Mouse (Mus musculus) testis, postnatal 14 days (tissue): ENCODE measurements around the gene Kazn.

Source experiments
- DNase-seq: peaks from one replicate; pipeline ENCODE4 v3.0.0; 2021; ENCODE audit warnings: low spot score

Kazn gene

GRCm38 (mm10) chr4:142055600-142055999 lies 183.6 kb downstream of the Kazn start:
- no peak for DNase-seq

- no peak for DNase-seq
Observed at GRCm38 (mm10) chr4:142054580-142054979, 184.6 kb downstream of the Kazn start.

- no peak for DNase-seq
Observed at GRCm38 (mm10) chr4:142053661-142054448, 185.3 kb downstream of the Kazn start.

GRCm38 (mm10) chr4:142053261-142053660 lies 185.9 kb downstream of the Kazn start:
- DNase-seq = no peak

- no peak for DNase-seq
Observed at GRCm38 (mm10) chr4:142052391-142053132, 186.6 kb downstream of the Kazn start.
